Mouse (Mus musculus) erythroblast, embryonic 14.5 days (primary cell): ENCODE results near the gene Ctnna3.

Experiments used
- GATA1 ChIP-seq: IDR thresholded peaks from 2 replicates; pipeline ENCODE4 v1.6.1; 2012; ENCODE audit warnings: low read length, inconsistent platforms, mixed read lengths
- TAL1 ChIP-seq: IDR thresholded peaks from 3 replicates; pipeline ENCODE4 v1.6.1; 2012; ENCODE audit warnings: low read length, inconsistent platforms, mixed read lengths

- TF ChIP-seq GATA1, result no peak
- TF ChIP-seq TAL1, result no peak
Observed at GRCm38 (mm10) chr10:64224424-64224823, 794.5 kb downstream of the Ctnna3 start.
